Mouse (Mus musculus): ENCODE measurements around the gene Wfdc2.

Wfdc2 gene

DNA sequence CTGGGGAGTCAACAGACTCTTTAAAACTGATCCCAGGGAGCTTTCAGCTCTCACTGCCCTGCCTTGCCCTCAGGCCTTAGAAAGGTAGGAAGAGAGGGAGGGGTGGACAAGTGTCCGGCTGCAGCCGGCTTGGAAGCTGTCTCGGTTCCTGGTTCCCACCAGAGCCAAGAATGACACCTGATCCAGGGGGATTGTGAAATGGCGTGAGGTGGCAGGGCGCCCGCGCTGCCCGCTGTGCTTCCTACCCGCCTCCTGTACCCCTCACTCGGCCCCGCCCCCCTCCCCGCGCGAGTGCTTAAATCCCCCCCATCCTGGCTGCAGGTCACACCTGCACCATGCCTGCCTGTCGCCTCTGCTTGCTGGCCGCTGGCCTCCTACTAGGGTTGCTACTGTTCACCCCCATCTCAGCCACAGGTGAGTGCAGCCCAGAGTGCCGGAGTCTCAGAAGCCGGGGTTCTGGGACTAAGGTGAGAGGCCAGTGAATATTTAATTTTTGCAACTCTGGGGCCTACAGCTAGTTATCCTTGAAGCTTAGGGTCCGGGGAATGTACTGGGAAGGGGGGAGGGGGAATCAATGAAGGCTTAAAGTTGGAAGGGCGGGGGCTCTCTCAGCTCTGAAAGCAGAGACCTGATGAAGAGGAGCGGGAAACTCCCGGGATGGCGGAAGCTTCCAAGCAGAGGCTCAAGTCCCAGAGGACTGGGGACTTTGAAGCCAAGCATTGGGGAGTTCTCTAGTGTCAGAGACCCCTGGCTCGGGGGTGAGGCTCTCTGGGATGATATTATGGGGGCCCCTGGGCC, at the start of gene Wfdc2:
Gene Wfdc2, plus strand, starts transcription at position 23 of the 798 bp plus-strand sequence.
- no peak for DNase-seq (ENCODE audit: low spot score)

DNA sequence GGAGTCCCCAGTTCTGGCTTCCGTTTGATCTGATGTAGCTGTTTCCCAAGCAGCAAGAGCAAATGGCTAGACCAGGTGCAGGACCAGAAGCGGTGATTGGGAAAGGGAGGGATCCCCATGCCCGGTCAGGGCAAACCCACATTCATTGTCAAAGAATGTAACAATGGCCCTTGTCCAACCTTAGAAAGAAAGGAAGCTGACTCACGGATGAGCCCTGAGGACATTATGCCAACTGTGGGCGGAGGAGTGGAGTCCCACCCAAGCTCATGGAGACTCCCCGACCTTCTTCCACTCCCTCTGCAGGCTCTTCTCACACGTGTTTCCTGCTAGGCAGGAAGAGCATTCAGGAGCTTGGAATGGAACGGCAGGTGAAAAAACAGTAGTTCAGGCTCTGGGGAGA, 48.8 kb upstream of the Wfdc2 start:
- DNase-seq (ENCODE audit: low spot score): no peak

DNA sequence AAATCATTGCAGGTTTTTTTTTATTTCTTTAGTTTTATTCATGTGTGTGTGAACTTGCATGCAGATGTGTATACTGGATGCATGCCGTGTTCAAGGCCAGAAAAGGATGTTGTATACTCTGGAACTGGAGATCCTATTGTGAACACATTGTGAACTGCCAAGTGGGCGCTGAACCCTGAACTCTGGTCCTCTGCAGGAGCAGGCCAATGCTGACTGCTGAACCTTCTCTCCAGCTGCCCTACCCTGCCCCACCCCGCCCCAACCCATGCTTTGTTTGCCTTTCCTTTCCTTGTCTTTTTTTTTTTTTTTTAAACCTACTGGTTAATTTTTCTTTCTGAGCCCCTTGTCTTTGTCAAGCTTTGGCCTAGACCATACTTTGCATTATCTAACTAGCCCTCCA, 47.3 kb upstream of the Wfdc2 start:
- no peak for DNase-seq (ENCODE audit: low spot score)

DNA sequence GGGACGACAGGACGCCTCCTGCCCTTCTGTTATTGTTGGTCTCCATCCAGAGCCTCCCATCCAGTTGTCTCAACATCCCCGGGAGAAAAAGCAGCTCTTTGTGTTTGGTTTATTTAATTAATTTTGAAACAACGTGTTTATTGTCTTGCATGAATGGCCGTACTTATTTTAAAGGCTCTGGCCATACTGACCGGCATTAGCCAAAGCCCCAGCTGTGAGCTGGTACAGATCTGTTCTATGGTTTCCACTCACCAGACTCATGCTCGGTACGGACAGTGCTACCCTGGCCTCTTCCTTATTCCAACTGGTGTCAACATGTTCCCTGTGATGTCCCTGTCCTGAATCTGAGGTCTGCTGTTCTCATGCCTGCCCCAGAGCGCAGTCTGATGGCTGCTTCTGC, 46.3 kb upstream of the Wfdc2 start:
- DNase-seq (ENCODE audit: low spot score): no peak

DNA sequence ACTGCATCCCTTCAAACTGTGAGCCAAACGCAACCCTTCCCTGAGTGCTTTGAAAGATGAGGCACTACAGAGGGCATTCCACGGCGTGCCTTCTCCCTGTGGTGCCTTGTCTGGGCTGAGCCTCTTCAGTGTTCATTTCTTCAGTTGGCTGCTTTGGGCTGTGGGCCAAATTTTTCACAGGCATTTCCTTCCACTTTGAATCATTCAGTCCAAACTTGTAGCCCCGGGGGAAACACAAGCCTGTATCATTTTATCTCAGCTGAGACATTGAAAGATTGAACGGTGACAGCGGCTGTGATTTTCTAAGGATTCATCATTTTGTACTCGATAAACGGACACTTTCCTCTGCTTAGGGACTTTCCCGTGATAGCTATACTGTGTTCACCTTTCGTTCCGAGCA, 45.6 kb upstream of the Wfdc2 start:
- no peak for DNase-seq (ENCODE audit: low spot score)

DNA sequence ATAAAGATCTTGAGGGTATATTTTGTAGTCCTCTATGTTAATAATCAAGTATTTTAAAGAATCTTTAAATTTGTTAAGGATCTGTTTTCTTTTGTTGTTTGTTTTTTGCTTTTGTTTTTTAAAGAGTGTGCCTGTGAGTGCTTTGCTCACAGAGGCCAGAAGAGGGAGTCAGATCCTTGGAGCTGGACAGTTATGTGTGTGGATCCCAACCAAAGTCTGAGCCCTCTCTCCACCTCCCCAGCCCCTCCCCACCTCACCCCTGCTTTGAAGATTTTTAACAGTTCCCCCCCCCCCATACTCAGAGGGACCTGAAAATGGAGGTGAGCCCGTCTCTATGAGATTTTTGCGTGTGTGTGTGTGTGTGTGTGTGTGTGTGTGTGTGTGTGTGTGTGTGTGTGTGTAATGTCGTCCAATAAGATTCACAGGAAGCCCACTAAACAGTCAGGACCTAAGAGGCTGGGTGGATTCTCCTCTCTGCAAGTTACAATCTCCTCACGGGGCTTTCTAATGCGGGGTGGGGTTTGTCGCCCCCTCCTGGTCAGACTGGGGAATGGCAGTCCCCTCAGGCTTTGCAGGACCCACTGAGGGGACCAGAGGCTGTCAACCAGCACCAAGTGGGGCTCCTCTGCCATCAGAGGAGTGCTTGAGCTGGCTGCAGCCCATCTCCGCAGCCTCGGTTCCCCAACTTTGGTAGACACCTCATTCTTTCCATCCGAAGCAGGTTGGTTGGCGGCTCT, 44.6 kb upstream of the Wfdc2 start:
- DNase-seq (ENCODE audit: low spot score): peak; percentile 41

DNA sequence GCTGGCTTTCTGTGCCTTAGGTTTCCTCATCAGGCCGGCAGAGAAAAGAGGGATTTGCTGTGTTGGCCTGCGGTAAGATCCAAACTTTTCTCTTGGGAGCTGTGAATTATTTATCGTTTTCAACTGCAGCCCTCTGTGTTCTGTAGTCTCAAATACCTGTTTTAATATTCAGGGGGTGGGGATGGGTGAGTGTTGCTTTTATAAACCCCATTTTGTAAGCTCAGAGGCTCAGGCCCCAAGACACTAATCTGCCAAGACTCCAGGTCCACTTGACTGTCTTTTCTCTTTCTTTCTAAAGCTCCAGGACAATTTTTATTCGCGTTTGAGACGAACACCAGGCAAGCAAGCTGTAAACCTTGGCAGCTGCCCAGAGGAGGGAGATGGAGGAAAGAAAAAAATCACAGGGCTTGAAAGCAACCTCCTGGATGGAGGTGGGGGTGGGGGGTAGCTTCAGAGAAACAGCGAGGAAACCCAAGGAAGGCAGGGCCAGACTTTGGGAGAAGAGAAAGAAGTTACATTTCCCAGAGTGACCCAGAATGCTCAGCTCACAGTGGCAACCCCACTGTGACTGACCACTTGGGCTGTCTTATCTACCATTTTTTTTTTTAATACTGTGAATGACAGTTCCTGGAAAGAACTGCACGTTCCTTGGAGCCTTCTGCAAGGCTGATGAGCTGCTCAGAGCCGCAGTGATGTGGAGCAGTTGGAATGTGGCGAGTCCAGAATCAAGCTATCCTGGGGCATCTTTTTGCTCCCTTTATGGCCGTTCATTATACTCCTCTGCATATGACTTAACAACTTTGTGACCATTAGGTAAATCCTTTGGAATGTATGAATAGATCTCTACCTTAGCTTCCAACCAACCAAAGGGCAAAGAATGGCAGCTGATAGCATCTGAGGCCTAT, 43.7 kb upstream of the Wfdc2 start:
- no peak for DNase-seq (ENCODE audit: low spot score)

DNA sequence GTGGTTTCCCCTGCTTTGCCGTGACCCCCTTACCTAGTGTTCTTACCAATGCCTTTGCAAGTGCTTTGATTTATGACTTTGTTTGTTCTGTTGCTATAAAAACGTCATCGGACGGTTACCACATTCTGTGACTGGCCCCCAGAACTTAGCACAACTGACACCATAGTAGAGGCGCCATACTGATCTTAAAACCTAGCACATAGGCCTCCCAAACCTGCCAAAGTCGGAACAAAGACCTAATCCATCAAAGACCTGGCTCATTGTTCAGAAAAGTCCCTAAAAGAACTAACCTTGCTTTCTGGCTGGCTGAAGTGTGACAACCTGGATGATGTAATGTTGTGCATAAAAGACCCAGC, 43.1 kb upstream of the Wfdc2 start:
- no peak for DNase-seq (ENCODE audit: low spot score)

DNA sequence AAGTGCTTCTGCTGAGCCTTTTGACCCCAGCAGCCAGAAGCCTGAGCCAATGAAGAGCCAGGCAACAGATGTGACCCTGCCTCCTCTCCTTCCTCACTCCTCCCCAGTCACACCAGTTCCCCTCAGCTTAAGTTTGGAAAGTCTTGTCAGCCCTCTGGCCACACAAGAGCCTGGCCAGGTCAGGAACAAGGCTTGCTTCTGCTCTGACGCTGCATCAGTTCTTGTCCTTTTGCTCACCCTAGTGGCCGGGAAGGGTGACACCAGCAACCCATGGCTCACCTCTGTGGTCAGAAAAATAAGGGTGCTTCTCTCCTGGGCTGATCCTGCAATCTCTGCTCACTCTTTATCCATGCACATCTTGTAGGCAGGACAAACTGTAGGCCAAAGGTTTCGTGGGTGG, 41.4 kb upstream of the Wfdc2 start:
- DNase-seq (ENCODE audit: low spot score): no peak

DNA sequence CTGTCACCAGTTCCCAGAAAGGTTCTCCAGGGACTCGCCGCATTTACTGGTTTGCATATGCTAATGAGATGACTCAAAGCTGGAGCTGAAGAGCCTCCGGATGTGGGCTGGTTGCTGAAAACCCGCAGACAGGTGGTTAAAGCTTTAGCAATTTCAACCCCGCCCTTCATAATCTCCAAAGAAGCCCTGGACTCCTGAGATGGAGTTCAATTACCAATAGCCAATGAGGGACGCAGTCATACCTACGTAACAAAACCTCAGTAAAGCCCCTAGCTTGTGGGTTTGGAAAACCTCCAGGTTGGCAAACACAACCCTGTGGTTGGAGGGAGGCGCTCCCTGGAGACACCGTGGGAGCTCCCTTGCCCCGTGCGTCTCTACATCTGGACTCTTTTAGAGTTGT, 40.4 kb upstream of the Wfdc2 start:
- peak; percentile 33 for DNase-seq (ENCODE audit: low spot score)

DNA sequence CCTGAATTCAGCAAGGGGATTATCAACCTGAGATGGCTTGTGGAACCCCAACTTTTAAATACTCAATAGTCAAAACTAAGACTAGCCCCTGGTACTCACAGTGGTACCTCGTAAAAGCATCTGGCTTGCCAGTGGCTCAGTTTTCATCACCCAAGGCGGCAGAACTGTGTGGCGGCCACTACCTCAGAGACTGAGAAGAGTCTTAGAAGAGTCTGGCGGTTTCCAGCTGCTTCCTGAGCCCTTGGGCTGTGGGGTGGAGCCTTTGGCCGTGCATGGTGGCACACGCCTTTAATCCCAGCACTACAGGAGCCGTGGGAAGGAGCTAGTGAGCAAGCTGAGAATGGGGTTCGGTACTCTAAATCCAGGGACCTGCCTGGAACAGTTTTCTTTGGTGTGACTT, 39.9 kb upstream of the Wfdc2 start:
- DNase-seq (ENCODE audit: low spot score): no peak

DNA sequence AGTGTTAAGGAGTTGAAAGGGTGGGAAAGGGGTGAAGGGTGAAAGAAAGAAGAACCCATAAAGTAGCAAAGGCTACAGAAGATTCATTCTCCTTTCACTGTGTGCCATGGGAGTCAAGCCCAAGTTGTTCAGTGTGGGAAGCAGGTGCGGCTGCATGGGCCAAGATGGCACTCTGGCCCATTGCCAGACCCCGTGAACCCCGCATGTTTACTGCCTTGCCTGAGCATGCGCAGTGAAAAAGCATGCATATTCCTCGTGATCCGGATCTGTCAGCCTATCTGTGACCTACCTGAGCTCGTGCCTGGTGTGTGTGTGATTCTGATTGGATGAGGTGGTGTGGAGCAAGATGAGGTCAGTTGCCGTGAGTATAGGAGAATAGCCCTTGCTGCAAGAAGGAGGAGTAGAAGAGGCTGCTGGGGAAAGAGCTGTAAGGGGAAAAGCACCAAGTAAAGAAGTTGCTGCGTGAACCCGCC, 38.9 kb upstream of the Wfdc2 start:
- no peak for DNase-seq (ENCODE audit: low spot score)

DNA sequence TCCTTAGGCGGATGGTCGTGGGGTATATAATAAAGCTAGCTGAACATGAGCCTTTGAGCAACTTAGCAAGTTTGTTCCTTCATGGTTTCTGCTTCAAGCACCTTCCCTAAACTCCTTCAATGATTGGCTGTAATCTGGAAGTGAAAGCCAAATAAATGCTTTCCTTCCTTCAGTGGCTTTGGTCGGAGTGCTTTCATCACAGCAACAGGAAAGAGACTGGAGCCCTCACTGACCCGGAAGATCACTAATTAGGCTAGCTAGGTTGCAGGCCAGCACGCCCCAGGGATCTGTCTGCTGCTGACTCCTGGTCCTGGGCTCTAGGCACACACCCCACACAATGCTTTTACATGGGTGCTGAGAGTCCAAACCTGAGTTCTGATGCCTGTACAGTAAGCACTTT, 33.7 kb upstream of the Wfdc2 start:
- DNase-seq (ENCODE audit: low spot score): no peak

DNA sequence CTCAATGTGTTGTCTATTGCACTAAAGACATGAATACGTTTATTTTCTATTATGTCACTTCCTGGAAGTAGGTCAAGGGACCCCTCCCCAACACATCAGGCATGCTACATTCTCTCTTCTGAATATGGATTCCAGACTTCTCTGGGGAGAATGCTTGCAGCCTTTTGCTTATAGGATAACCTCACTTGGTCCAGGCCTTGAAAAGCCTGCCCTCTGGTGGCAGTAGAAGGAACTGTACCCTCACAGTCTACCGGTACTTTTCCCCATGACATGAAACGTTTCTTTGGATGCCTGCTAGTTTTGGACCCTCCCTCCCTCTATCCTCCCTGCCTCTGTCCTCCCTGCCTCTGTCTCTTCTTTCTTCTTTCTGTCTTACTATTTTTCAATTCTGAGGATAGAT, 31.0 kb upstream of the Wfdc2 start:
- peak; percentile 53 for DNase-seq (ENCODE audit: low spot score)

DNA sequence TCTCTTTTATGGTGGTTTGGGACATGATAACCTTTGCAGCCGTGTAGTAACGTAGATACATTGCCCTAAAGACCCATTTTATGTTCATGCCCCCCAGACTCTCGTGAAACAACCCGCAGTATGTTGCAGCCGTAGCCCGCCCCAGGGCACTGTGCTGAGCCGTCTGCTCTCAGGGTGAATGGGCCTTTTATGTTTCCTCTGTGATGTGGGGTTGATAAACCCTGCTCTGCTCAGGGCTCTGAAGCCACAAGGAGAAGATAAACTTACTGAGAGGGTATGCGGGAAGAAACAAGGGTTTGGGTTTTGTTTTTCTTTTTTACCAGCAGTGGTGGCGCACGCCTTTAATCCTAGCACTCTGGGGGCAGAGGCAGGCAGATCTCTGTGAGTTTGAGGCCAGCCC, 27.9 kb upstream of the Wfdc2 start:
- DNase-seq (ENCODE audit: low spot score): no peak

DNA sequence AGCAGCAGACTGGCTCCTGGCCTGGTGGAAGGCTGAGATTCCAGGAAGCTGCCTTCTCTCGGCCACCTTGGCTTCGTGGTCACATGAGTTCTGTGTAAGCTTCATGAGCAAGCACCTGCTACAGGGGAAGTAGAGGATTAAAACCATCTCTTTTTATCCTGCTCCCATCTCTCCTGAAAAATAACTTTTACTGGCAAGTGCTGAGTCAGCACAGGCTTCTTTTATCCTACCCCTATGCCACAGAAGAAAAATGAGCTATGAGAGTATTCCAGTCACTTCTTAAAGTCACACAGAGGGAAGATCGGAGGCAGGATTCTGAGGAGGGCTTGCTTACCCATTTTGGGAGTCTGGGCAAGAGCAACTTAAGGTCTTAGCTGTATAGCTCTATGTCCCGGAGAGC, 25.2 kb upstream of the Wfdc2 start:
- DNase-seq (ENCODE audit: low spot score): no peak

DNA sequence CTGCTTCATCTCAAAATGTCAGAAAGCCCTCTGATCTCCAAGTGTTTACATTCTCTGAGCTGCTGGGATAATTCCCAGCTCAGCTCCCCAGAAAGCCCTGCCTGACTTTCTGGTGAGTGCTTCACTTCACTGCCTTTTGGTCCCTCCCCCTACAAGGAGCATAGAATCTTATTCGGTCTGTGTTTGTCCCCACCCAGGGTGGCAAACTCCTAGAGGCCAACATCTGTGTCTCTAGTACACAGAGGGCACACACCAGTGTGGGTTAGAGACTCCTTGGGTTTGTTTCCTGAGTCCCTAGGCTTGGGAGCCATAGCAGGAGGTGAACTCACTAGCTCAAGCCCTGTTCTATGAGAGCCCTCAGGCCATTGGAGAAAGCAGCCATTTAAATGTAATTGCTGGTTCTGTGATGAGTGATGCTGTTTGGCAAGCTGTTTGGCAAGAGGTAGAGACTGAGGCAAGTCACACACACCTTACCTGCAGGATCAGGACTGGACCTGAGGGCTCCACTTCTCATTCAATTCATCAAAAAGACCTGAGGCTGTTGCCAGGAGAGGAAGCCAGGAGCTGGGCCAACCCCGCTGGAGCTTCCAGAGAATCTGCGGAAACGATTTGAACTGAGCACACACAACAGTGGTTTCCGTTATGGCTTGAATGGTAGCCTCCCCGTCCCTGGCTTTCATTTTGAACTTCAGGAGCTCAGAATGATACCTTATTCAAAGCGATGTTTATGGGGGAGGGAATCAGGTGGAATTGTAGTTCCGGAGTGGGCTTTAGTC, 21.4 kb upstream of the Wfdc2 start:
- no peak for DNase-seq (ENCODE audit: low spot score)

DNA sequence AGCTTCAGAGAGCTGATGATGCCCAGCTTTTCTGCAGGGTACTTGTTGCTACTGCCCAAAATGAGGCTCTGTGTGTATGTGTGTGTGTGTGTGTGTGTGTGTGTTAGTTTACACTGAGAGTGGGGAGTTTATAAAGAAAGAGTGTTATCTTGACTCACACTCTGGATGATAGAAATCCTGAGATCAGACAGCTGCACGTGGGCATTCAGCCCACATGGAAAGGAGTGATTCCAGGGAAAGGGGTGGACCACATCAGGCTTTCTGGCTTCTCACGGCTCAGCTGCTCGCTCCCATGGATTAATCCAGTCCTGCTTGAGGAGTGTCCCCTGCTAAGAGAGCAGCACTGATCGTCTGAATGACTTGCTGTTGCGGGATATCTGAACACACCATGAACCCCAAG, 20.1 kb upstream of the Wfdc2 start:
- no peak for DNase-seq (ENCODE audit: low spot score)

DNA sequence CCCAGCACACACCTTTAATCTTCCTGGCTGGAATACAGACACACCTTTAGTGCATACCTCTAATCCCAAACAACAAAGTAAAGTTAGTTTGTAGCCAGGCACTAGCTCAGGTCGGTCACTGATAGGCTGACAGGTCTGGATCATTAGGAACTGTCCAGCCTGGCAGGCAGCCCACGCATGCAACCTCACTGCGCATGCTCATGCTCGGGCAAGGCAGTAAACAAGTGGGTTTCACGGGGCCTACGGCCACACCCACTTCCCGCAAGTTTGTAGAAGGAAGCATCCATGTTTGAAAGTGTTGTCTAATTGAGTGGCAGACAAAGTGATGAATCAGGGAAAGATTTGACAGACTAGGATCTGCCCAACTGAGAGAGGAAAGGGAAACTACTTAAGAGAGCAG, 19.6 kb upstream of the Wfdc2 start:
- no peak for DNase-seq (ENCODE audit: low spot score)

DNA sequence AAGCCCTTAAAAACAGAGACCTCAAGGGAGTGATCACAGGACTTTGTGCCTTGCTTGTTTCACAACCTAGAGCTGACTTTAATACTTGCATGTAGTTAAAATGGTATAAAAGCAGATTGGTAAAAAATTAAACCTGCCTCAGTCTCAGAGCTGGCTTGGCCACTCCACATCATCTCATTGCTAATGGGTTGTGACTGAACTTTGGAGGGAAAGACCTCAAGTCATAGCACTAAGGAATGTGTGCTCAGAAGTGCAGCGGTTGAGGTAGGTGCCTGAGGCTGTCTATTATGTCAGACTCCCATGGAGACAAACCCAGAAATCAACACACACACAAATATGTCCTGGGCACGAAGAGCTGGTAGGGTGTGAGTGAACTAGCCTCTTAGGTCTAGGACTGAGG, 18.5 kb upstream of the Wfdc2 start:
- DNase-seq (ENCODE audit: low spot score): no peak

DNA sequence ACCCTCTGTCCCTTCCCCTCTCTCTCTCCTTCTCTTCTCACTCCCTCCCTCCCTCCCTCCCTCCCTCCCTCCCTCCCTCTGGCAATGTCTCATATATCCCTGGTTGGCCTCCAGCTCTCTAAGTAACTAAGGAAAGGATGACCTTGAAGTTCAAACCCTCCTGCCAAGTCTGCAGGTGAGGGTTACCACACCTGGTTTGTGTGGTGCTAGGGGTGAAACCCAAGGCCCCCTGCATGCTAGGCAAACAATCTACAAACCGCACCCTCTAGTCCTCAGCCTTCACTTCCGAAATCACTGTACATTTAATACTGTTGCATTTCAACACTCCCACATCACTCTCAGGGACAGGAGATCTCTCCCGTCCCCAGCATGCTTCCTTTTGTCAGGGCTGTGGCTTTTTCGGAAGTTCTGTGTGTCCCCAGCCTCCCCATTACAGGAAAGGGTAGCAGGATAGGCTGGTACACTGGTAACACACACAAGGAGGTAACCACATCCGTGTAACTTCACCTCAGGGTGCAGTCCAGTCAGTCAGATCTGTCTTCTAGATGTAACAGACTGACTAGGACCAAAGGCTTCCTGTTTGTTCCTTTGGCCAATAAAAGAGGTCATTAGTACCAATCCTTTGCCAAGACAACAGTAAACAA, 17.6 kb upstream of the Wfdc2 start:
- DNase-seq (ENCODE audit: low spot score): no peak
